ENCODE assay signal across 20 mouse cellular contexts in the genomic region with DNA sequence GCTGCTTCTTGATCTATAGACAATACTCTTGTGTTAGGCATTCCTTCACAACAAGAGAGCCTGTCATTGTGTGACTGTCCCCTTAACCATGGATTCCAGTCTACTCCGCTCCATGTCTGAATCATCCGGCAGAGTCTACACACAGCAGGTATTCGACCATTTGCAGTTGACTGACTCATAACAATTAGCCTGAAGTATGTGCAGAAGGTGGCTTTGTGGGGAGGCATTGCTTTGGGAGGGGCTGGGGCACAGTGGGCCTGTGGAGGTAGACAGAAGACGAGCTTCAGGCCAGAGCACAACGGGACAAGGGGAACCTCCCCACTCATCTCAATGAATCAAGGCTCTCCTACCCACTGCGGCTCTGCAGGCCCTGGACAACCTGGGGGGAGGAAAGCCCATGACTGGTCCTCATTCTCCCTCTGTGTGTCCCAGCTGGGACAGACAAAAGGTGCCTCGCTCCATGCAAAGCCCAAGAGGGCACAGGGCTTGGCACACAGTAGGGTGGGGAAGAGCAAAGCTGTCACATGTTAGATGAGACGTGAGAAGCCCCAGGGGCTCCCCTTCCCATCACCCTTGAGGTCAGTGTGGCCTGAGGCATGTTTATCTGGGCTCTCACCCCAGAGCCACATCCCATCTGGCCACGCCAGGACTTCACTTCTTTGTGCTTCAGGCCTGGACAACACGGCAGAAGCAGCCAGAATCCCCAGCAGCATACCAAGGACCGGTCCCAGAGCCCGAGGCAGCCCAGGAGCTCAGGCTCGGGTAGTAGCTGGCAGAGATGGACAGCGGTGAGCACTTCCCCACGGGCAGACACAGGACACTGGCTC. TPM values are rescaled to one million over a fixed set of nuclear protein-coding genes. Genes with fewer than 3 reads are reported as not detected.
DNase-seq lines count a peak whose midpoint lies in the region; ATAC-seq and TF ChIP-seq lines count a peak whose summit lies in the region.
"Had no signal": no experiment of that assay in that cellular context is flagged by ENCODE, and none has a peak within 500 bp of the region (broad histone marks: within the 10 kb centered on the region; RNA-seq: fewer than 3 reads in every experiment).

No protein-coding gene starts in this region.

- no peak overlapping the region for H3K9ac ChIP-seq in hindbrain, postnatal 0 days (replicated peaks; ENCODE audit: low read length)
- no peak overlapping the region for H3K9ac ChIP-seq in hindbrain, embryonic 12.5 days
- H3K9ac ChIP-seq: liver, embryonic 15.5 days had no signal

- no peak overlapping the region for H3K4me2 ChIP-seq in hindbrain, postnatal 0 days (ENCODE audit: low read depth, low read length)
- no peak overlapping the region for H3K4me2 ChIP-seq in hindbrain, embryonic 12.5 days (replicated peaks)
- H3K4me2 ChIP-seq: liver, embryonic 15.5 days had no signal

- no peak for ATAC-seq in hindbrain, postnatal 0 days
- no peak for ATAC-seq in hindbrain, embryonic 12.5 days (ENCODE audit: low FRiP score)

- no peaks in the 10 kb centered on the region for H3K4me1 ChIP-seq in hindbrain, postnatal 0 days (ENCODE audit: insufficient read depth, low read length)
- H3K4me1 ChIP-seq in hindbrain, embryonic 12.5 days: 0 out of 2 replicates have a peak, but pooled peaks cover 6% of the 10 kb centered on the region
- peaks cover 56% of the 10 kb centered on the region for H3K4me1 ChIP-seq in E14TG2a.4 (replicated peaks; ENCODE audit: low read depth, low read length)

- no peak overlapping the region for H3K4me3 ChIP-seq in hindbrain, postnatal 0 days (ENCODE audit: low read length)
- H3K4me3 ChIP-seq in hindbrain, embryonic 12.5 days: no peak overlapping the region
- peak overlapping the region; percentile 67 for H3K4me3 ChIP-seq in E14TG2a.4 (replicated peaks; ENCODE audit: low read length)
- H3K4me3 ChIP-seq: embryonic facial prominence, embryonic 10.5 days; liver, embryonic 15.5 days had no signal

- DNase-seq in hindbrain, postnatal 0 days (ENCODE audit: low spot score): no peak
- peak; percentile 82 for DNase-seq in 3T3-L1 (ENCODE audit: low read depth, low spot score)
- peak; percentile 76 for DNase-seq in brain, adult 2 months (ENCODE audit: low read depth, low spot score)
- DNase-seq in kidney, adult 8-10 months: no peak
- no peak for DNase-seq in gastrocnemius, postnatal 25 days
- DNase-seq: cerebellum, adult 8-10 months; heart, postnatal 14 days; kidney, postnatal 36 days; layer of hippocampus, postnatal 36 days; left cerebral cortex, postnatal 4 days; lung, postnatal 36 days; right cerebral cortex, postnatal 25 days; thymus, adult 18-20 months had no signal

- H3K27me3 ChIP-seq in hindbrain, postnatal 0 days (ENCODE audit: insufficient read depth, low read length): no peaks in the 10 kb centered on the region
- no peaks in the 10 kb centered on the region for H3K27me3 ChIP-seq in hindbrain, embryonic 12.5 days
- H3K27me3 ChIP-seq in E14TG2a.4 (ENCODE audit: insufficient read depth, low read length): no peaks in the 10 kb centered on the region
- H3K27me3 ChIP-seq: liver, embryonic 15.5 days had no signal

- peaks cover 57% of the 10 kb centered on the region for H3K36me3 ChIP-seq in hindbrain, postnatal 0 days (ENCODE audit: insufficient read depth, low read length)
- H3K36me3 ChIP-seq in hindbrain, embryonic 12.5 days: peaks cover 65% of the 10 kb centered on the region
- H3K36me3 ChIP-seq in E14TG2a.4 (ENCODE audit: insufficient read depth, low read length): peaks cover 57% of the 10 kb centered on the region

- H3K9me3 ChIP-seq in hindbrain, postnatal 0 days (ENCODE audit: low read length): no peaks in the 10 kb centered on the region
- no peaks in the 10 kb centered on the region for H3K9me3 ChIP-seq in hindbrain, embryonic 12.5 days (replicated peaks)
- H3K9me3 ChIP-seq in E14TG2a.4 (ENCODE audit: low read length): peaks cover 5% of the 10 kb centered on the region; the same call in 1 of the 2 replicates
- H3K9me3 ChIP-seq: embryonic facial prominence, embryonic 10.5 days; G1E; liver, embryonic 15.5 days had no signal

- WGBS in hindbrain, postnatal 0 days: 41% methylated on average over 15 of the region's 15 CpGs
- 70% methylated on average over 15 of the region's 15 CpGs for WGBS in hindbrain, embryonic 12.5 days

- H3K27ac ChIP-seq in hindbrain, postnatal 0 days: peak overlapping the region; percentile 26; the same call in 1 of the 2 replicates
- no peak overlapping the region for H3K27ac ChIP-seq in hindbrain, embryonic 12.5 days
- H3K27ac ChIP-seq: embryonic facial prominence, embryonic 10.5 days; liver, embryonic 15.5 days had no signal

- no peak for TF ChIP-seq CTCF in hindbrain, postnatal 0 days (IDR thresholded peaks at IDR 0.05; ENCODE audit: low read depth)
- no peak for TF ChIP-seq CTCF in E14TG2a.4 (conservative IDR thresholded peaks at IDR 0.05; ENCODE audit: low read length)

RNA-seq across cellular contexts. Expression of gene Lman1l, which starts 5.3 kb away (rescaled TPM):
- total RNA-seq in hindbrain, postnatal 0 days (2014; rRNA removed): not detected in 2 replicates
- polyA plus RNA-seq in hindbrain, postnatal 0 days (2015; fragmentation: Nextera tagmentation; extraction: Ambion mirVana): not detected in 2 replicates
- not detected in 2 replicates for polyA plus RNA-seq in hindbrain, embryonic 12.5 days (2016; fragmentation: Nextera tagmentation; extraction: Ambion mirVana)
- total RNA-seq in gastrocnemius, postnatal 25 days (2021): not detected
- total RNA-seq: G1E; heart, postnatal 14 days; layer of hippocampus, postnatal 36 days had no signal
- polyA plus RNA-seq: embryonic facial prominence, embryonic 10.5 days; G1E; intestine, embryonic 14.5 days; liver, embryonic 15.5 days had no signal

RNA-seq across cellular contexts. Expression of gene Cplx3, which starts 19.8 kb away (rescaled TPM):
- 0.10 TPM in 1 of 2 replicates, not detected in the other for total RNA-seq in hindbrain, postnatal 0 days (2014; rRNA removed)
- 0.79 and 1.2 TPM in 2 replicates for polyA plus RNA-seq in hindbrain, postnatal 0 days (2015; fragmentation: Nextera tagmentation; extraction: Ambion mirVana)
- polyA plus RNA-seq in hindbrain, embryonic 12.5 days (2016; fragmentation: Nextera tagmentation; extraction: Ambion mirVana): 0.08 and 0.27 TPM in 2 replicates
- not detected for total RNA-seq in gastrocnemius, postnatal 25 days (2021)
- total RNA-seq: heart, adult 8-10 months; heart, postnatal 14 days had no signal
- polyA plus RNA-seq: G1E; intestine, embryonic 14.5 days; liver, embryonic 15.5 days had no signal

RNA-seq across cellular contexts. Expression of gene Csk, which starts 27.5 kb away (rescaled TPM):
- 128 and 129 TPM in 2 replicates for total RNA-seq in hindbrain, postnatal 0 days (2014; rRNA removed)
- 39.4 and 44.4 TPM in 2 replicates for polyA plus RNA-seq in hindbrain, postnatal 0 days (2015; fragmentation: Nextera tagmentation; extraction: Ambion mirVana)
- 38.3 and 41.6 TPM in 2 replicates for polyA plus RNA-seq in hindbrain, embryonic 12.5 days (2016; fragmentation: Nextera tagmentation; extraction: Ambion mirVana)
- 10 to 100 TPM in 1 of 2 experiments, 1 to 10 TPM in 1; 8.4 to 13.0 TPM for total RNA-seq in gastrocnemius, postnatal 25 days (2021)

RNA-seq across cellular contexts. Expression of gene Ulk3, which starts 36.6 kb away (rescaled TPM):
- total RNA-seq in hindbrain, postnatal 0 days (2014; rRNA removed): 21.1 and 27.3 TPM in 2 replicates
- 18.5 and 21.0 TPM in 2 replicates for polyA plus RNA-seq in hindbrain, postnatal 0 days (2015; fragmentation: Nextera tagmentation; extraction: Ambion mirVana)
- polyA plus RNA-seq in hindbrain, embryonic 12.5 days (2016; fragmentation: Nextera tagmentation; extraction: Ambion mirVana): 20.0 and 20.1 TPM in 2 replicates
- 1 to 10 TPM; 3.8 to 4.0 TPM for total RNA-seq in gastrocnemius, postnatal 25 days (2021)

RNA-seq across cellular contexts. Expression of gene Cyp1a2, which starts 57.6 kb away (rescaled TPM):
- not detected in 2 replicates for total RNA-seq in hindbrain, postnatal 0 days (2014; rRNA removed)
- not detected in 2 replicates for polyA plus RNA-seq in hindbrain, postnatal 0 days (2015; fragmentation: Nextera tagmentation; extraction: Ambion mirVana)
- not detected in 2 replicates for polyA plus RNA-seq in hindbrain, embryonic 12.5 days (2016; fragmentation: Nextera tagmentation; extraction: Ambion mirVana)
- not detected for total RNA-seq in gastrocnemius, postnatal 25 days (2021)
- total RNA-seq: G1E; heart, adult 8-10 months; heart, postnatal 14 days; layer of hippocampus, postnatal 36 days; left cerebral cortex, postnatal 4 days had no signal
- polyA plus RNA-seq: embryonic facial prominence, embryonic 10.5 days; G1E; intestine, embryonic 14.5 days had no signal

Comparison
In these comparisons a context has a peak if more than half of its experiments do, and no peak if none do; other contexts are left out.
1. DNase-seq: peak in 3T3-L1 (single experiment) and brain, adult 2 months (single experiment); none in hindbrain, postnatal 0 days (single experiment), kidney, adult 8-10 months (0 of 2) and gastrocnemius, postnatal 25 days (single experiment).